Mouse (Mus musculus): ENCODE results near the gene App.

Gene App

DNA sequence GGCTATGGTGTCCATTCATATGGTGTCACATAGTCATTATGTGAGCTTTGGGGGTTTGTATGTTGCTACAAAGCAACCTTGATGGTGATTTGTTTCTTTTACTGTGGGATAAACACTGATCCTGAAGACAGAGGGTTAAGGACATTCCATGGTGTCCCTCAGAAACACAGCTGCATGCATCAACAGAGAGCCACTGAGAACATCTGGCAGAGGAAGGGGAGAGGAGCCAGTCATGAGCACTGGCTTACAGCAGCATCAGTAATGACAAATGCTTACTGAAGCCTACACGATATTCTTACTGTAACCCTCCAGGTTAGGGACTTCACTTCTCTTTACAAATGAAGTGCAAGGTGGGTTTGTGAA is 24.1 kb downstream of the App start:
- no peak for DNase-seq

DNA sequence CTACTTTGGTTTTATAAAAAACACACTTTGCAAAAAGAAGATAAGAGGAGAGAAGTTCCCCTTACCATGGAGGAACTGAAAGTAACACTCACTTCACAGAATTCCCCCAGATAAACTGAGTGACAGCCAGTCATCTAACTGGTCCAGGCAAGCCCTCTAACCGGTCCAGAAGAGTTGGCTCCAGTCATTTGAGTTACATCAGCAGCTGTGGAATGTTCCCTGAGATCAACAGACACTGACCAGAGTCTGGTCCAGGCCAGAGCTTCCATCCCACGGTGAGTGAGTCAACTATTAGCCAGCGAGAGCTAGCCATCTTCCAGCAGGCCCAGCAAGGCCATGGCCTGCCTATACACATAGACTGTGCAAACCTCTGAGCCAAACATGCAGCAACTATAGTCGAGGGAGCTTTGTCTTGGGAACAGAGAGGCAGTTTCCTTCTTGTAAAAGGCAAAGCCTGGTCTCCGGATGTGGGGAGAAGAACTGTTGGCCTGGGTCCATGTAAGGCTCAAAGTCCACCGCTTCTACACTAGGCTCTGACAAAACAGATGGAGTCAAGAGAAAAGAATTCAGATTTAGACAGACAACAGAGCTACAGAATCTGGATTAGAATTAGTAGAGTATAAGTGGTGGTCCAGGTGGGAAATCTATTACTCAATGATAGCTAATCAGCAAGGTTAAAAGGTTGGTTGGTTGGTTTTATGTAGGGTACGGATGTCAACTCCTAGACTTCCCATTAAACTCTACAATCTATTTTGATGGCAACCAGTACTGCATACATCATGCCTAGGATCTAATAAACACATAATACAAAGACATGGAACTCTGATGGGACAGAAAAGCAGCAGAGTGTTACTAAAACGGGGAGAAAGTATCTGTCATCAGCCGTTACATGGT is 24.7 kb downstream of the App start:
- DNase-seq, result no peak

DNA sequence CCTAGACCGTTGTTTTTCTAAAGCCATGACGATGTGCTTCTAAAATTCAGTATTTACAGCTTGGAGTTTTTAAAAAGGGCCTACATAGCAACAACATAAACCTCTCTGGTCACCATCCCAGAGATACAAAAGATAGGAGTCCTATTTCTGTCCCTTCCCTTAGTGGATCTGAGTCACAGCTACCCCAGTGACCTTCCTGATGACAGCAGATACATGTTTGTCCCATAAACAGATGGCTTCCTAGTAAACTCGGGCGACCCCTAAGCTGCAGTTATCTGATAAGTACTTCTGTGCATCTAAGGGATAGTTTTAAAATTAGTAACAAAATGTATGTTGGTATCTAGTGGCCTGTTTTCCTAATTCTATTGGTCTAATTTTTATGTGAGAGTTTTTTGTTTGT is 26.1 kb downstream of the App start:
- DNase-seq, result no peak

DNA sequence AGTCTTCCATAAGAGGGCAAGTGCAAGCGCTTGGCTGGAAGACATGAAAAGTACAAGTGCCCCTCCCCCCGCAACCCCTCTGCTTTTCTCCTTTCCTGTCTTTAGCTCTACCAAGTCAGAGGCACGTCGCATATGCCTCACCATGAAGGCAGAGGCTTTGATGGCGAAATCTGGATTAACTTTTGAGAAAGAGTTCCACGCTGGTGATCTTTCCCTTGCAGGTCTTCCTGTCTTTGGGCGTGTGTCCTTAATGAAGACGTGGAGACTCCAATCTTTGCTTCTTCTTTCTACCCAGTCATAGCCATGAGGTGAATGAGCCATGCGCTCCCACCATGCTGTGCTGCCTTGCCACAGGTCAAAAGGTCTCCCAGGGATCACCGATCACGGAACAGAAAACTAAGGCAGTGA is 27.8 kb downstream of the App start:
- DNase-seq, result no peak

GRCm38 (mm10) chr16:85145369-85145768 is 28.2 kb downstream of the App start:
- DNase-seq, result no peak

GRCm38 (mm10) chr16:85144401-85144800 is 29.2 kb downstream of the App start:
- no peak for DNase-seq

- no peak for DNase-seq
Measured at GRCm38 (mm10) chr16:85143863-85144262, 29.7 kb downstream of the App start.

GRCm38 (mm10) chr16:85143188-85143587 is 30.4 kb downstream of the App start:
- DNase-seq, result no peak

DNA sequence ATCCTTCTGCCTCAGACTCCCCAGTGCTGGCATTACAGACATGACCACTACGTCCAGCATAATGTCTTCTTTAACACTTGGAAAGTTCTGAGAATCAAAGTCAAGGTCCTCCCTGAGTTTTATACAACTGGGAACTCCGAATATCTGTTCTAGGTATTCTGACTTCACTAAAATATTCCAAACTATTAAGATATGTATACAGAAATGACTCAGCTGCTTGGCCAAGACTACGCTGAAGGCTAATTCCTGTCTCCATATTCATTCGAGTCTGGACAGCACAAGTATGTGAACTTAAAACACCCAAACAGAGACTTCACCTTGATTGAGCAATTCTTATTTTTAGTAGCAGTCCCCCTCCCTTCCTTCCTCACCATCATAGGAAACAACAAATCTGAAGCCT is 32.2 kb downstream of the App start:
- no peak for DNase-seq

GRCm38 (mm10) chr16:85139178-85139604 is 34.4 kb downstream of the App start:
- DNase-seq, result no peak

DNA sequence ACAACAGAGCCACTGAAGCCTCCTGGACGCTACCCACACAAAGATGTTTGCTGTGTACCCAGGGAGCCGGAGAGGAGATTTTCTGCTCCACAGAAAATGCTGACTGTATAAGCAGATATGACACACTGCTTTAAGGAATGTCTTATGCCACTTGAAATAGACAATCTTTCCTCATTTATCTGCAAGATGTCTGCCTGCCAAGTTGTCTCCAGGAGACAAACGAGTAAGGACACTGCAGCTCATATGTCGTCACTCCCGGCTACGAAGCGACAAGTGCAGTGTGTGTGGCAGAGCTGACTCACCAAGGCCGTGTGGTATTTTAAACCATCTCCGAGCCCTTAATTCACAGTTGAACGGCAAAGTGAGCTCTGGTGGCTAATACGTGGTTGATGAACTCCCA is 36.2 kb downstream of the App start:
- no peak for DNase-seq

DNA sequence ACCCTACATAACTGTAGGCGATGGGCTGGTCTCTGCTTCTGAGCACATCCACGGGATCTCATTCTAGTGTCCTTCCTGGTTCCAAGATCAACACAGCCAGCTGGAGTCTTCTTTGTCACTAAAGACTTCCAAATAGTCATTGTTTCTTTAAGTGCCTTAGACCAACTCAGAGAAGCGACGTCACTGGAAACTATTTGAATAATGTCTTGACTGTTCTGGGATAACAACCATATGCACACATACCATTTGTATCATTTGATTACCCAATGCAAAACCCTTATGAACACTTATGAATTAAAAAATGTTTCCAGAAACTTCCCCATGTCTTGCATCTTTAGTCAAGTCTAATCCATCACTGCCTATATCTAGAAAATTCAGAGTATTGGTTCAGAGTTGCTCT is 37.5 kb downstream of the App start:
- no peak for DNase-seq

DNA sequence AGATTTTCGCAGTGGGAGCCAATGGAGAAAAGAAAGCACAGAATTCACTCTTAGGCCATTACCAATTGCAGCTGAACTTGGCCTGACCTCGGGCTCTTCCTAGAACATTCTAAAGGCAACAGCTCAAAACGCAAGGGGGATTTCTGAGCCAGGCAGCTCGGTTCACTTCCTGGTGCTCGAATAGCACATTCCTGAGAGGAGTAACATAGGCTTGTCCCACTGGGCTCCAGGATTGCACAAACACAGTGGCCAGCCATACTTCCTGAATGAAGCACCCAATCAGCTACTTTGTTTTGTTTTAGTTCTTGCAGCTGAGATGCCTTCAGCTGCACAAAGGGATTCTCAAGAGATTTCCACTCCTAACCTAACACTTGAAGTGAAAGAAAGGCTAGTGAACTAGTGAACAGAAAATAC is 40.1 kb downstream of the App start:
- DNase-seq, result no peak

GRCm38 (mm10) chr16:85133057-85133456 is 40.5 kb downstream of the App start:
- DNase-seq, result no peak

DNA sequence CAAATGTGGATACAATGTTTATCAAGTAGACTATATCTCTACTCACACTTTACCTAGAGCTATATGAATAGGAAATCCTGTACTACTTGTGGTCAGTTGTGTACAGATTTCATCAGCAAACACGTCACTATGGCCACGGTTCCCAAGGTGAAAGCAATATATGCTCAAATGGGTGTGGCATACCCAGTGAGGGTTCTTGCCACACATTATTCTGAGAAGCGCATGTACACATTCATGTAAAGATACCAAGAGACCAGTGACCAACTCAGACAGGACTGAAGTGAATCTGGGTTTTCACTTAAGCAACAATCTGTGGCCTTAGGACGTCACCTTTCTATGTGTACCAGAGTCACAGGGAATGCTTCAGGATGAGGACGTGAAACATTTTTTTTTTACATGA is 41.4 kb downstream of the App start:
- no peak for DNase-seq

GRCm38 (mm10) chr16:85130861-85131556 is 42.6 kb downstream of the App start:
- DNase-seq, result no peak

DNA sequence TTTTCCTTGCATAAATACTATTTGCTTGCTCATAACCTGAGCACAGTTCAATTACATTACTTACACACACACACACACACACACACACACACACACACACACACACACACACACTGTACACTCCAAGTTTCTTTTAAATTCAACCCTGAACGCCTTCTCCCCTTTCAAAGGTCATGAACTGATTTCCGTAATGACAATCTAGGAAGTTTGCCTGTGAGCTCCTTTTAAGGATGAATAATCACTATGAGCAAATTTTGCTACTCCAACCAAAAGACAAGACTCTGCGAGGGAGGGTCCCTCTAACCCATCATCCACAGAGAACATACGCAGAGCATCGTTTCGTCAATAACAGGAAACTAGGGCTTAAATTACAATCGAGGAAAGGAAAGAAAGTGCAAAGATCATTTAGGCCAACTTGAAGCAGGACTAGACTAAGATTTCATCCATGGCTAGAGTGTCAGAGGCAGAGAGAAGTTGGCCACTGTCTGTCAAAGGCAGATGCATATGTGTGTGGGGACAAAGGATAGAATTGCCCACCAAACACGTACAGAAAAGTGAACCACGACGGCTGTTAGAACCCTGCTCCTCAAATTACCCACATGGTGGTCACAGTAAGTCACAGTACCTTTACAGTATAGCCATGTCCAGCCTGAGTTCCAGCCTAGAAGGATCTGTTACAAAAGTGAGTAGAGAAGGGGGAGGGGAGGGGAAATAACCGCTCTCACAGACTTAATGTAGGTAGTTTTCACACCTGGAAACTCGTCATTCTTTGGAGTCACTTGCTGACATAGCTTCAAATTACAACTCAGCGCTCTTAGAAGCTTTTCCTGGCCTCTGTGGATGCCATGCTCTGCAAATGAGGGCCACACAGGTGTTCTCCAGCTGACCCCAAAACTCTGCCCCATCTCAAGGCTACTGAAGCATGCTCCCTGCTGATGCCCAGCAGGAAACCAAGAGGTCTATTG is 44.6 kb downstream of the App start:
- no peak for DNase-seq

DNA sequence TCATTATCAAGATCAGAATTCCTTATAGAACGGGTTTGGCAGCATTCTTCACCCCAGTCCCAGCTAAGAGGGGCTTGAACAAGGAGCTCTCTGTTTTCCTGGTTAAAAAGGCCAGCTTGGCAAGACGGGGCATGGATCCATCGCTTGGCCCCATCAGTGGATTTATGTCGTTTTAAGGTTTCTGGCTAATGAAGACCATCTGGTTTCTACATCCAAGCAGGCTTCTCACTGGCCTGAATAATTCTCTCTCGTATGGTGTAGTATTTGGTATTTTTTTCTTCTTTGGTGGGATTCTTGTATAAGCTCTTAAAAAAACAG is 45.3 kb downstream of the App start:
- no peak for DNase-seq

DNA sequence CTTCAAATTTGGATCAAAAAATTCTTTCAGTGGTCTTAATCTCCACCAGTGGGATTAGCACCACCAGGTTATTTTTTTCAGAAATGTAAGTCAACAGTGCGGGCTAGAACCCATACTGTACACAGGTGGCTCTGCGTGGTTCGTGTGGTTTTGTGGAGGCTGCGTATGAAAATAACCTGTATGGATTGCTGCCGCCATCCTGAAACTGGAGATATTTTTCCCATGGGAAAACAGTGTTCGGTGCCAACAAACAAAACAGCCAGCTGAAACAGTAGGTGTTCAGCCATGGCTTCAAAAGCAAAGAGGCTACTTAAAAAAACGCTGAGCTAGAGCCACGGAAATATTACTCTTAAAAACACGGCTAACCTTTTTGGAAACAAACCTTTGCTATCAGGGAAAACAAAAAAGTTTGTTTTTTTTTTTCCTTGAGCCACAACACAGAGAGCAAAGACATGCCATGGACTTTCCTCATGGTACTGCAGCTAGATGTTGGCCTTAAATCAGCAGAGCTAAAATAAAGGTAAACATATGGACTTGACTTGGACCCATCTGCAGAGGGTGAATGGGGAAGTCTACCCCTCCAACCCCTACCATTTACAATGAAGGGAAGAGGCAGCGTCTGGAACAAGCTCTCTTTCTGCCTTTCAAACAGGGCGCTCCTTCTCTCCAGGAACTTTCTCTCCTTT is 45.8 kb downstream of the App start:
- no peak for DNase-seq

GRCm38 (mm10) chr16:85124649-85125048 is 48.9 kb downstream of the App start:
- DNase-seq, result no peak

- no peak for DNase-seq
Measured at GRCm38 (mm10) chr16:85121983-85122382, 51.6 kb downstream of the App start.

GRCm38 (mm10) chr16:85118916-85119315 is 54.6 kb downstream of the App start:
- DNase-seq, result no peak

DNA sequence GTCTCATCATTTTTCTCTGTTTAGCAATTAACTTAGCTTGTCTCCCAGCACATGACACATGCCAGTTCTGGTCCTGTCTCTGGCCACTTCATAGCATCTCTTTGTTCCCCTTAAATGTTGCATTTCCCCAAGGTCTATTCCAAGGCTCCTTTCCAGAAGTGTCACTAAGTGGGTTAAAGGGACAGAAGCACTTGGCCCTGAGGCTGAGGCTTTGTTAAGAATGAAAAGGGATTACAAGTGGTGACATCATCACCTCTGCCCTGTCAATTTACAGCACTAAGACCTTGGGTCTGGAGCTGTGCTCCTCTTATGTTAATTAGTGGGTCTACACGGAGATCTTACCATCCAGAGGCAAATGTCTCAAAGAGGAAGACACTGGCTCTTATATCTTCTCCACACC is 56.0 kb downstream of the App start:
- DNase-seq, result no peak

Measured in thymus, postnatal 36 days (tissue).